Mouse (Mus musculus) spleen, adult 2 months (tissue): Measurements from ENCODE around the gene Hist1h2ak. TPM values are rescaled to one million over a fixed set of nuclear protein-coding genes. Genes with fewer than 3 reads are reported as not detected.
"Not testable (repeated sequence)": the region's sequence is repeated elsewhere in the genome, so short reads cannot be mapped to it uniquely, and the experiment has no call there.

Experiments used
- DNase-seq, 2 experiments: peaks; one replicate each; pipeline versions ENCODE4 v3.0.0 to v3.0.0-alpha.2; 2012 to 2021; ENCODE audit warnings: low spot score in 2 of 2, low read depth in 1 of 2
- H3K27ac ChIP-seq: fragments of 200-500 bp; 2 replicates; pipeline ENCODE4 v1.5.1; 2012; ENCODE audit warnings: low read length, inconsistent platforms; ENCODE audit not compliant: insufficient read depth
- H3K27me3 ChIP-seq: fragments of 200-500 bp; 2 replicates; pipeline ENCODE4 v1.6.1; 2012; ENCODE audit warnings: mild to moderate bottlenecking, moderate library complexity, low read length, inconsistent platforms; ENCODE audit not compliant: control insufficient read depth, insufficient read depth
- H3K36me3 ChIP-seq: fragments of 200-500 bp; 2 replicates; pipeline ENCODE4 v1.6.1; 2012; ENCODE audit warnings: mild to moderate bottlenecking, low read length, inconsistent platforms; ENCODE audit not compliant: control insufficient read depth, insufficient read depth
- H3K4me1 ChIP-seq: fragments of 200-500 bp; 2 replicates; pipeline ENCODE4 v1.6.1; 2011; ENCODE audit warnings: inconsistent platforms; ENCODE audit not compliant: control insufficient read depth, insufficient read depth, insufficient read length
- H3K4me3 ChIP-seq: fragments of 200-500 bp; 2 replicates; pipeline ENCODE4 v1.5.1; 2011; ENCODE audit warnings: mild to moderate bottlenecking, inconsistent platforms; ENCODE audit not compliant: insufficient read depth, insufficient read length; ENCODE audit errors: extremely low read depth
- CTCF ChIP-seq: fragments of 200-500 bp; IDR thresholded peaks from 2 replicates; pipeline ENCODE4 v1.5.1; 2011; ENCODE audit warnings: mild to moderate bottlenecking, inconsistent platforms; ENCODE audit not compliant: insufficient read depth, insufficient read length, insufficient replicate concordance; ENCODE audit errors: extremely low read depth
- POLR2A ChIP-seq: fragments of 200-500 bp; IDR thresholded peaks from 2 replicates; pipeline ENCODE4 v1.6.1; 2011; ENCODE audit warnings: low read depth, low read length, inconsistent platforms
- WGBS: fragments of 180-500 bp; shearing (Covaris S2); methylation state at CpG from one replicate; pipeline ENCODE4 v1.1.7; 2018; 5-methylcytosine and 5-hydroxymethylcytosine counted together
- polyA plus RNA-seq: library from polyadenylated mRNA; depleted of rRNA; stranded (reverse); fragments of >200 nt; gene quantifications from 2 replicates; pipeline ENCODE4 v1.2.3, GENCODE M21; 2012

Gene Hist1h2ak
- polyA plus RNA-seq, 1 experiment, result 51.8 TPM

DNA sequence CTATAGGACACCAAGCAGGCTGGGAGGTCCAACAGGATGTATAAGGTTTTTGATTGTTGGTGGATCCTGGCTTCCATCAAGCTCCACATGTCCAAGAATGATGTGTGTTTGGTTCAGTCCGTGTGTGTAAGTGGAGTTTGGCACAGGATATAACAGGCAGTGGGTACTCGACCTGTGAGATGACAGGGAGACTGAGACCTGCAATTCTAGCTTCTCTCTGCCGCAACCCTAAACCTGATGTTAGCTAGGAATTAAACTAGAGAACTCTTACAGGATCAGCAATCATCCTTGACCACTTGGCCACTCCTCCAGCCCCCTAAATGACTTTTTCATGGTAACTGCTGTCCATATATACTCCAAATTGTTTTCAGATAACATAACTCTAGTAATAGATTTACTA lies 1.3 kb downstream of the Hist1h2ak start:
- Histone ChIP-seq H3K27ac (0 out of 2 replicates have a peak overlapping the region, but pooled peaks have one; percentile 10), H3K36me3 (no peaks in the 10 kb centered on the region), H3K4me1 (peaks cover 9% of the 10 kb centered on the region), H3K4me3 (no peak overlapping the region), H3K27me3 (no peaks in the 10 kb centered on the region)
- TF ChIP-seq CTCF (no peak), POLR2A (no peak)
- 63% methylated on average over 3 of the region's 3 CpGs for WGBS
- no peak for DNase-seq

- Histone ChIP-seq H3K36me3 (no peaks in the 10 kb centered on the region), H3K4me1 (peaks cover 9% of the 10 kb centered on the region), H3K27me3 (no peaks in the 10 kb centered on the region), H3K4me3 (no peak overlapping the region), H3K27ac (no peak overlapping the region; the same call in 1 of the 2 replicates)
- 82% methylated on average over 3 of the region's 3 CpGs for WGBS
- DNase-seq, result no peak
- TF ChIP-seq POLR2A, result no peak
- TF ChIP-seq CTCF, result no peak
Measured at GRCm38 (mm10) chr13:21751827-21752226, 1.8 kb downstream of the Hist1h2ak start.

DNA sequence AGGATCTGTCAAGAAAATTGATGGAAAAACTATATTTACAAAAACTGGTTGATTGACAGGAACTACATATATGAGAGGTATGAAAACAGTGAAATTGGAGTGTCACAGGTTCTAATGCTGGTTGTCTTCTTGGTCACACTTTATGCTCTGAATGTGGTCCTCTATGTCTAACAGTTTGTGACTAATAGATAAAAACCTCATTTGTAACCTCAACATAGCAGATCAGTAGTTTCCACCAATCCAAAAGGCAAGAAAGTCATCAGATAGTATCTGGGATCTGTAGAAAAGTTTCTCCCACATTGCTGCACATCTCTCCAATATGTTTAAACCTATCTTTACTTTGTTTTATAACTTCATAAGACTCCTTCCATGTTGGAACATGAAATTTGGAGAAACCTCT lies 2.2 kb downstream of the Hist1h2ak start:
- Histone ChIP-seq H3K4me3 (no peak overlapping the region; the same call in 1 of the 2 replicates), H3K36me3 (no peaks in the 10 kb centered on the region), H3K4me1 (peaks cover 9% of the 10 kb centered on the region), H3K27me3 (no peaks in the 10 kb centered on the region), H3K27ac (no peak overlapping the region)
- DNase-seq, result no peak
- no peak for TF ChIP-seq POLR2A
- no peak for TF ChIP-seq CTCF

GRCm38 (mm10) chr13:21750159-21751017 lies 3.2 kb downstream of the Hist1h2ak start, which contains the start of gene Hist1h4k:
TSS of gene Hist1h4k (minus strand) at chr13:21750505.
- H3K4me1 ChIP-seq, H3K36me3 ChIP-seq, H3K27me3 ChIP-seq: not testable (repeated sequence)
- peak within 1 kb of the TSS; percentile 57 for H3K27ac ChIP-seq
- DNase-seq, result peak in 1 of 2 experiments; percentile 86
- H3K4me3 ChIP-seq, result peak within 1 kb of the TSS; percentile 60
- under 1% methylated on average over 54 of the region's 56 CpGs for WGBS
- TF ChIP-seq POLR2A, result peak; percentile 52

DNA sequence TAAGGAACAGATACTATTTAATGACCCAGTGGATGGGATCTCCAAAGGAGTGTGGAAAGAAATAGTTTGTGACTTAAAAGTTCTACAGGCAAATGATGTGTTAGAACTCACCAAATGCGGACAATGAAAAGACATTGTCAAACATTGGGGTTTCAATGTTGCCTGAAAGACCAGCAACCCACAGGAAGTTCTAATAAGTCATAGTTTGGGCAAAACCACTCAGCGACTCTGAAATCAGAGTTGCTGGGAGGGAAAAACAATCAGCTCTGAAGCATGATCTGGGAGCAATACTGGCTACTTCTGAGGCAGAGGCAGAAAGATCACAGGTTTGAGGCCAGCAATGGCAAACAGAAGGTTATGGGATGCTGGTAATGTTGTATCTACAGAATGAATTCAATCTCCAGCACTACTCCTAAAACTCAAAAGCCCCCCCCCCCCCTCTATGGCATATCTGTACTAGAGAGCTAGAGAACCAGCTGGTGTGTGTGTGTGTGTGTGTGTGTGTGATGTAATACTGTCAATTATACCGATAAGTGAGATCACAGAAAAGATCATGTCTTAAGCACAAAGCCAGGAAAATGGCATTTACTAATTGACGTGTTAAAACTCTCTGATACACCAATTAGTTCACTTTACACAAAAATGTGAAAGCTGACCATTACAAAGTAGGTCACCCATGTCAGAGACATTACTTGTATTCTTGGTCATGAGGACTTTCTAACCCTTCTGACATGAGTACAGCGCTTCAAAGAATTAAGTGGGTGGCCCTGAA lies 4.1 kb downstream of the Hist1h2ak start:
- DNase-seq, result no peak
- Histone ChIP-seq H3K27ac (peak overlapping the region; percentile 18; the same call in 1 of the 2 replicates), H3K4me3 (peak overlapping the region; percentile 49), H3K27me3 (no peaks in the 10 kb centered on the region), H3K36me3 (no peaks in the 10 kb centered on the region), H3K4me1 (peaks cover 7% of the 10 kb centered on the region)
- 11% methylated on average over 5 of the region's 5 CpGs for WGBS
- TF ChIP-seq POLR2A (no peak), CTCF (no peak)

DNA sequence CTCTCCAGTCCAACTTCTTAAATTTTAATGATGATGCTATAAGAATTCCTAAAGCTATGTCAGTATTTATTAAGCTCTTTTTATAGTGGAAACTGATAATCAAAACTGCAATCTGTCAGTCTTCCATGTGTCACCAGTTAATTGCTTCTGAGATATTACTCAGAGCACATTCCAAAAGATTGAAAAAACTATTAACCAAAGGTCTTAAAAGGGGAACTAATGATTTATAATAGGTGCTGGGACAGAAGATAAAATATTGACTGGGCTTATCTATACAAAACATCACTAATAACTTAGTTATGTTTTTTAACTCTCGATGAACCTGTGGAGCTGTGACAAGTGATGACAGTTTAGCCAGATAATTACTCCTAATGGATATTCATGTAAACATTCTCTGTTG lies 8.6 kb downstream of the Hist1h2ak start:
- 71% methylated on average over 1 of the region's 1 CpGs for WGBS

More for the DNA sequence above, 8.6 kb downstream of the Hist1h2ak start:
- TF ChIP-seq POLR2A (no peak), CTCF (no peak)
- no peaks in the 10 kb centered on the region for H3K36me3 ChIP-seq
- H3K4me1 ChIP-seq, result peaks cover 3% of the 10 kb centered on the region
- no peak overlapping the region for H3K27ac ChIP-seq
- H3K4me3 ChIP-seq, result no peak overlapping the region
- no peak for DNase-seq
- no peaks in the 10 kb centered on the region for H3K27me3 ChIP-seq
